Mouse (Mus musculus) frontal cortex, adult (tissue): ENCODE measurements around the gene Olfr220.

ENCODE experiments used
- ATAC-seq: cut with Nextera tagmentation; 2 replicates; pipeline ENCODE4 v1.9.2; 2017; ENCODE audit warnings: mild to moderate bottlenecking, moderate library complexity, mixed read lengths; ENCODE audit not compliant: low TSS enrichment

Gene Olfr220

DNA sequence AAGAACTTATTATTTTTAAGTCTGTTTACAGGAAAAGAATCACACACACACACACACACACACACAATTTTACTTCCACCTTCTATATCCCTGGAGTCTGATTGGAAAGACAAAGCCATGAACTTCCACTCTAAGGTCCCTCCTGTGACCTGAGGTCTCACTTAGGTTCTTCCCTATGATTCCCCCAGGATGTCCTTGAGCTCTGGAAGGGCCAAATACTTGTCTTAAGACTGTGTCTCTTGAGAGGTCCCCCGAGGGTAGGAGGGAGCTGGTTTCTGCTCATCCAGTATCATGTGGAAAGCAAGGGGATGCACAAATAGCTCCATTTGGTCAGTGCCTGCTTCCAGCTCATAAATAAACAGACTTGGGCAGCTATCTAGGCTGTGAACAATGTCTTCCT lies at the start of gene Olfr220:
Olfr220 (plus strand) TSS at position 301 of the 400 bp plus-strand sequence.
- ATAC-seq: no peak

DNA sequence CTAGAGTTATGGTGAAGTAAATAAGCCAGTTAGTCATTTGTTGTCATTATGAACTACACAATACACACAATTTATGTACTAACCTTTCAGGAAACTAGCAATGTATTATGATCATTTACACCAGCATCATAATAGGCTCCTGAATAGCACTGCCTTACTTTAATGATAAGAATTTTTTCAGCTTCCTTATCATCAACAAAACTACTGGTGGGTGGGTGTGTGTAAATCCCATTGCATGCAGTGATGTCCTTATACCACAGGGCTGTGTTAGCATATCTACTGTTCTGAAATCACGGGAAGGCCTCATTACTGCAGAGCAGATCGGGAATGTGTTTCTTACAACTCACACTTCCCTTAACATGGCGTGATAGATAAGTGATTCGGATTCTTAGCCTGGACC lies 18.9 kb upstream of the Olfr220 start:
- no peak for ATAC-seq

DNA sequence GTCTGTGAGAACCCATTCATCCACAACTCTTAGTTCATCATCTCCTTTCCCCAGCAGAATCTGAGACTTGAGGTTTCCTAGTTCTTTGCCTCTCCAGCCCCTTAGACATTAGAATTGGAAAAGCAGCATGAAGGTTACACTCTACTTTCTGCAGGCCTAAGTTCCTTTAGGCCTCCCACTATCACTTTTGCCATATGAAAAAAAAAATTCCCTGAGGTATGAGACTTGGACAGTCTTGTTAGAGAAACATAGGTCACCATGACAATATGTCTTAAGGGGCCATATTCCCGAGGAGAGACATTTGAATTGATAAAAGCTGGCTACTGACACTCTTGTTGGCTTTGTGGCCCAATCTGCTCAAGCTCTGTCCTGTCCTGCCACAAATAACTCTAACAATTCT lies 18.1 kb upstream of the Olfr220 start, which contains the start of gene Olfr414:
Olfr414 (plus strand) TSS at position 301 of the 400 bp plus-strand sequence.
- no peak for ATAC-seq

DNA sequence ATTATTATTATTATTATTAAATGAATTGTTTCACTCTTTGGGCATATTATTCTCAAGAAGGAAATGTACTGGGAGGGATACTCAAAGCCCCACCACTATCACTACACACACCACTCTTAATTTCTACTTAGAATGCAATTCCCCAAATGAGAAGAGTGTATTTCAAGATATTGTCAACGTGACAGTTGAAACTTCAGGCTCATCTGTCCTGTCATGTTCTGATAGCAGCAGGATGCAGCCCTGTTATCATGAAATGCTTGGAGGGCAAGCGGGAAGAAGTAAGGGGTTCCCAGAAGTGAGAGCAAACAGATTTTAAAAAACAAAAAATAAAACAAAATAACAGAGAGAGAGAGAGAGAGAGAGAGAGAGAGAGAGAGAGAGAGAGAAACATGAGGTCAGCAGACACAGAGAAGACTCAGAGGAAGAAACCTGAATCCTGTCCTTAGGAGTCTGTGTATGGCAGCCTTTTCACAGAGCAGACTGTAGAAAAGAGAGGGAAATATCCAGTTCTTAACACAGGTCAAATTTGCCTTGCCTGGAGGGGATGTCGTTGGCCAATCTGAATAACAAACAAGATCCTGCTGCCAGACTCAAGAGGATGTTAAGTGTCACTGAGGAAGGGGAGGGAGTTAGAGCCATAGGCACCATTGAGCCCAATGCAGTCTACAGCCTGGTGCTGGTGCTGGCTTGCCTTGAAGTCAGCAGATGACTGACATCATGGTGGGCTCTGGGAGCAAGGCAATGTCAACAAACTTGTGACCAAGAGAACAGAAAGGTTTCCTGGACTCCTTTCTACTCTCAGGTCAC lies 15.5 kb upstream of the Olfr220 start:
- no peak for ATAC-seq

DNA sequence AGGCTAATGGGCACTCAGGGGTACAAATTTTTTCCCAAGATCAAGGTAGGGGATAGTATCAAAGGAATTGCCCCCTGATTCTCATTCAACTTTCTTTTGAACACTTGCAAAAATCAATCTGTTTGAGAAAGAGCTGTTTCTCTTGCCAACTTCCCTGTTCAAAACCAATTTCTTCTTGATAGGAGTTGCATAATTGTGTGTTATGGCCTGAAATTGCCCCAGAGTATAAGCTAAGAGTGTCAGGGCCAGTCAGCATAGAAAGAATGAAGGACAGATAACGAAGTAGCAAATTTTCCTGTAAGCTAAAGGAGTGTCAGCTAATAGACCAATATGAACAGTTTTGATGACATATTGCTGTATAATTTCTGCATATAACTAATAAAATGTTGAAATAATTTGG lies 14.5 kb upstream of the Olfr220 start:
- ATAC-seq: no peak

GRCm38 (mm10) chr1:174428407-174428806 lies 13.5 kb upstream of the Olfr220 start:
- no peak for ATAC-seq

DNA sequence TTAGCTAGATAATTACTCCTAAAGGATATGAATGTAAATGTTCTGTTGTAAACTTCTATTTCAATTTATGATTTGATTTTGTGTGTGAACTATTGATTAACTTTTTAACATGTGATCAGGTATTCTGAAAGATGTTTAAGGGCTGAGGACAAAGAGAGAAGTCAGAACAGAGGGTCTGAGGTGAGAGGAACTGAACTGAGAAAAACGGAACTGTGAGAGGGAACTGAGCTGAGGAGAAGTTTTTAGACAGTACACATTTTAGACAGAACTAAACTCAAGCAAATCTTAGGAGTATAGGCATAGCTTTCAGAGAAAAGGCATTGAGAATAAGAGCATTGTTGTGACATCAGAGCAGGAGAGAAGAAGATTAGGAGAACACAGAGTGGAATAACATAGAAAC lies 7.8 kb upstream of the Olfr220 start:
- ATAC-seq: no peak

GRCm38 (mm10) chr1:174455100-174455499 lies 13.2 kb downstream of the Olfr220 start:
- ATAC-seq: no peak

DNA sequence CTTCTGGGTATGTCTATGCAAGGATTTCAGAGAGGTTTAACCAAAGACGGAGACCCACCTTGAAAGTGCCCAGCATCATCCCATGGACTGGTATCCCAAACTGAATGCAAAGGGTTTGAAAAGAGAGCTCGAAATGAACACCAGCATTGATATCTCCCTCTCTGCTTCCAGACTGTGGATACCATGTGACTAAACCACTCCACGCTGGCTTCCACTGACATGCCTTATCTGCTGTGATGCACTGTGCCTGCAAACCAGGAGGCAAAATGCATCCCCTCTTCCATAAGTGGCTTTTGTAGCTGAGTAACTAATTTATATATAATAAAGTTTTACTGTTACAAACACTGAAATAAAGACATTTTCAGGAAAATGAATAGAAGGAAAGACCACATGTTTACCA lies 23.5 kb downstream of the Olfr220 start:
- ATAC-seq: no peak

DNA sequence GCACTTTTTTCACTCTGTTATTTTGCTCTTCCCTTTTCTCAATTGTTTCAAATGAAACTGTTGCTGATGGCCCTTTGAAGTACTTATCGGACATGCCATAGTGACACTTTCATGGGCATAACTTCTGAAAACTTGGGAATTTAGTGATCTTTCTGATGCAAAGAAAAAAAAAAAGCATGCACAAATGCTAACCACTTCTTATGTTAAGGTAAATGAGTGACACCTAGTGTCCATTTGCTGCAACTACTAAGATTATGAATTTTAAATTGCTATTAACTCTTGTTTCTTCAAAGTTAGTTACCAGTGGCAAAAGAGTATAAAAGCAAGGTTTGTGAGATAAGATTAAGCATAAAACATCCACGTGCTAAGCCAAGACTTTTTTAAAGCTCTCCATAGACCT lies 24.4 kb downstream of the Olfr220 start:
- ATAC-seq: peak; percentile 42; the same call in 1 of the 2 replicates

- peak; percentile 100 for ATAC-seq
Measured at GRCm38 (mm10) chr1:174469736-174470135, 27.9 kb downstream of the Olfr220 start.

- peak; percentile 99 for ATAC-seq
Measured at GRCm38 (mm10) chr1:174482567-174482966, 40.7 kb downstream of the Olfr220 start.

DNA sequence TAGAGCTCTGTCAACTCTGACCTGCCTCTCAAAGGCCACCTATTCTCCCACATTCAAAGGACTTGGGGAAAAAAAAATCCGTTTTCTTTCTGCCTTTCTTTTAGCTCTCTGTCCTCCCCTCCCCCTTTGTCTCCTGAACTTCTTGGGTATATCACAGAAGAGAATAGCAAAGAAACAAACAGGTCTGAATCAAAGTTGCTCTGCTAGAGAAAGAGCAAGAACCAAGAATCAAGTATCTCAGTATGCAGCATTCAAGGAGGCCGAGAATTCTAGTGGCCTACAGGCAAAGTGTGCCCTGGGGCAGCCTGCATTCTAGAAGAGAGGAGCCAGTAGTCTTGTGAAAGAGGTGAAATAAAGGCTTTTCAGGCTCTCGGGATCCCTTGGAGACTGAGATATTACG lies 58.2 kb downstream of the Olfr220 start:
- no peak for ATAC-seq
